Mouse (Mus musculus) midbrain, embryonic 14.5 days (tissue): Measurements from ENCODE around the gene Bod1l. TPM values are rescaled to one million over a fixed set of nuclear protein-coding genes. Genes with fewer than 3 reads are reported as not detected.

ENCODE experiments used
- ATAC-seq: fragments of 200-750 bp; cut with Nextera tagmentation; 2 replicates; pipeline ENCODE4 v1.8.0; 2017; ENCODE audit warnings: moderate number of reproducible peaks, moderate library complexity; ENCODE audit not compliant: low FRiP score, low TSS enrichment
- DNase-seq: peaks from one replicate; pipeline ENCODE4 v3.0.0-alpha.2; 2015
- H3K27ac ChIP-seq: fragments of 300-500 bp; sonication (generic); replicated peaks from 2 replicates; pipeline ENCODE4 v1.5.1; 2014; ENCODE audit warnings: mild to moderate bottlenecking, low read depth, low read length, moderate library complexity
- H3K27me3 ChIP-seq: fragments of 300-500 bp; sonication (generic); 2 replicates; pipeline ENCODE4 v1.6.1; 2014; ENCODE audit warnings: low read length, control low read depth, mixed read lengths; ENCODE audit not compliant: control insufficient read depth, insufficient read depth
- H3K36me3 ChIP-seq: fragments of 300-500 bp; sonication (generic); 2 replicates; pipeline ENCODE4 v1.6.1; 2014; ENCODE audit warnings: low read length, control low read depth; ENCODE audit not compliant: control insufficient read depth, insufficient read depth
- H3K4me1 ChIP-seq: fragments of 300-500 bp; sonication (generic); 2 replicates; pipeline ENCODE4 v1.6.1; 2014; ENCODE audit warnings: mild to moderate bottlenecking, antibody characterized with exemption, low read length, control low read depth; ENCODE audit not compliant: control insufficient read depth, insufficient read depth
- H3K4me2 ChIP-seq: fragments of 300-500 bp; sonication (generic); 2 replicates; pipeline ENCODE4 v1.6.1; 2014; ENCODE audit warnings: mild to moderate bottlenecking, low read length, moderate library complexity
- H3K4me3 ChIP-seq: fragments of 300-500 bp; sonication (generic); replicated peaks from 2 replicates; pipeline ENCODE4 v1.5.1; 2014; ENCODE audit warnings: low read depth, low read length
- H3K9ac ChIP-seq: fragments of 300-500 bp; sonication (generic); replicated peaks from 2 replicates; pipeline ENCODE4 v1.6.1; 2014; ENCODE audit warnings: mild to moderate bottlenecking, low read length, moderate library complexity
- H3K9me3 ChIP-seq: fragments of 300-500 bp; sonication (generic); 2 replicates; pipeline ENCODE4 v1.6.1; 2016; ENCODE audit warnings: low read length, control low read depth, mixed read lengths; ENCODE audit not compliant: control insufficient read depth
- WGBS: fragments of 180-500 bp; shearing (Covaris S2); extraction: QIAGEN DNeasy Blood & Tissue Kit; methylation state at CpG from one replicate; pipeline ENCODE4 v1.1.7; 2014; 5-methylcytosine and 5-hydroxymethylcytosine counted together
- polyA plus RNA-seq: library from polyadenylated mRNA; unstranded; fragments of >200 nt; fragmentation: Nextera tagmentation; extraction: Ambion mirVana; gene quantifications from 2 replicates; pipeline ENCODE4 v1.2.1, GENCODE M21; 2014

The Bod1l gene
- polyA plus RNA-seq, 1 experiment from 2014 or later: 29.8 TPM

GRCm38 (mm10) chr5:41845558-41845937 is 1.4 kb upstream of the Bod1l start:
- no peak overlapping the region for H3K9ac ChIP-seq
- H3K4me3 ChIP-seq: no peak overlapping the region
- ATAC-seq (no peak), DNase-seq (no peak)
- WGBS: 65% methylated on average over 2 of the region's 2 CpGs
- H3K27ac ChIP-seq: no peak overlapping the region
- no peaks in the 10 kb centered on the region for H3K27me3 ChIP-seq
- peaks cover 8% of the 10 kb centered on the region for H3K4me1 ChIP-seq
- H3K36me3 ChIP-seq: peaks cover 3% of the 10 kb centered on the region; the same call in 1 of the 2 replicates
- H3K4me2 ChIP-seq: peak overlapping the region; percentile 87
- no peaks in the 10 kb centered on the region for H3K9me3 ChIP-seq

GRCm38 (mm10) chr5:41844820-41845557 is 874 bp upstream of the Bod1l start:
- WGBS: 17% methylated on average over 16 of the region's 16 CpGs
- Histone ChIP-seq H3K9ac (no peak overlapping the region), H3K27ac (no peak overlapping the region), H3K27me3 (no peaks in the 10 kb centered on the region), H3K9me3 (no peaks in the 10 kb centered on the region), H3K4me3 (peak overlapping the region; percentile 99), H3K4me2 (peak overlapping the region; percentile 87), H3K4me1 (peaks cover 8% of the 10 kb centered on the region), H3K36me3 (peaks cover 3% of the 10 kb centered on the region; the same call in 1 of the 2 replicates)
- ATAC-seq: 0 out of 2 replicates have a peak, but pooled peaks have one; percentile 12
- peak; percentile 31 for DNase-seq

- WGBS: 1% methylated on average over 46 of the region's 46 CpGs
- Histone ChIP-seq H3K9ac (peak overlapping the region; percentile 89), H3K36me3 (peaks cover 3% of the 10 kb centered on the region; the same call in 1 of the 2 replicates), H3K9me3 (no peaks in the 10 kb centered on the region), H3K4me3 (peak overlapping the region; percentile 99), H3K27me3 (no peaks in the 10 kb centered on the region), H3K4me1 (peaks cover 8% of the 10 kb centered on the region), H3K4me2 (peak overlapping the region; percentile 87), H3K27ac (peak overlapping the region; percentile 74)
- ATAC-seq (peak; percentile 4; the same call in 1 of the 2 replicates), DNase-seq (no peak)
Observed at GRCm38 (mm10) chr5:41843419-41844146, 532 bp downstream of the Bod1l start.

- no peaks in the 10 kb centered on the region for H3K27me3 ChIP-seq
- DNase-seq (peak; percentile 31), ATAC-seq (no peak)
- peak overlapping the region; percentile 99 for H3K4me3 ChIP-seq
- peak overlapping the region; percentile 87 for H3K4me2 ChIP-seq
- no peak overlapping the region for H3K9ac ChIP-seq
- WGBS: 39% methylated on average over 5 of the region's 5 CpGs
- H3K4me1 ChIP-seq: peaks cover 8% of the 10 kb centered on the region
- no peaks in the 10 kb centered on the region for H3K9me3 ChIP-seq
- H3K27ac ChIP-seq: no peak overlapping the region
- peaks cover 3% of the 10 kb centered on the region; the same call in 1 of the 2 replicates for H3K36me3 ChIP-seq
Observed at GRCm38 (mm10) chr5:41842681-41843080, 1.4 kb downstream of the Bod1l start.

- Histone ChIP-seq H3K36me3 (peaks cover 4% of the 10 kb centered on the region), H3K9ac (no peak overlapping the region), H3K4me1 (peaks cover 8% of the 10 kb centered on the region), H3K4me3 (no peak overlapping the region), H3K27ac (no peak overlapping the region), H3K27me3 (no peaks in the 10 kb centered on the region), H3K4me2 (no peak overlapping the region), H3K9me3 (no peaks in the 10 kb centered on the region)
- WGBS: 94% methylated on average over 5 of the region's 5 CpGs
- ATAC-seq (no peak), DNase-seq (no peak)
Observed at GRCm38 (mm10) chr5:41841735-41842134, 2.4 kb downstream of the Bod1l start.

GRCm38 (mm10) chr5:41830100-41830499 is 14.0 kb downstream of the Bod1l start:
- WGBS: 95% methylated on average over 2 of the region's 2 CpGs
- Histone ChIP-seq H3K9ac (no peak overlapping the region), H3K27me3 (no peaks in the 10 kb centered on the region), H3K36me3 (peaks cover 84% of the 10 kb centered on the region), H3K4me1 (no peaks in the 10 kb centered on the region), H3K4me3 (no peak overlapping the region), H3K4me2 (no peak overlapping the region), H3K27ac (no peak overlapping the region), H3K9me3 (no peaks in the 10 kb centered on the region)
- DNase-seq: no peak
- ATAC-seq: no peak

- Histone ChIP-seq H3K27me3 (no peaks in the 10 kb centered on the region), H3K4me2 (no peak overlapping the region), H3K4me3 (no peak overlapping the region), H3K27ac (no peak overlapping the region), H3K9ac (no peak overlapping the region), H3K4me1 (no peaks in the 10 kb centered on the region), H3K36me3 (peaks cover 91% of the 10 kb centered on the region), H3K9me3 (no peaks in the 10 kb centered on the region)
- ATAC-seq (no peak), DNase-seq (no peak)
- WGBS: 96% methylated on average over 9 of the region's 9 CpGs
Observed at GRCm38 (mm10) chr5:41821158-41821557, 23.0 kb downstream of the Bod1l start.

GRCm38 (mm10) chr5:41820530-41820929 is 23.6 kb downstream of the Bod1l start:
- DNase-seq (no peak), ATAC-seq (no peak)
- Histone ChIP-seq H3K4me2 (no peak overlapping the region), H3K9ac (no peak overlapping the region), H3K4me1 (no peaks in the 10 kb centered on the region), H3K27ac (no peak overlapping the region), H3K27me3 (no peaks in the 10 kb centered on the region), H3K36me3 (peaks cover 91% of the 10 kb centered on the region), H3K4me3 (no peak overlapping the region), H3K9me3 (no peaks in the 10 kb centered on the region)
- WGBS: 94% methylated on average over 3 of the region's 3 CpGs
